Mouse (Mus musculus) hindbrain, embryonic 10.5 days (tissue): ENCODE results near the gene Tbc1d20. TPM values are rescaled to one million over a fixed set of nuclear protein-coding genes. Genes with fewer than 3 reads are reported as not detected.

ENCODE experiments used
- DNase-seq: peaks from one replicate; pipeline ENCODE4 v3.0.0-alpha.2; 2017; ENCODE audit warnings: low spot score
- H3K27ac ChIP-seq: fragments of 300-500 bp; sonication (generic); 2 replicates; pipeline ENCODE4 v1.5.1; 2016; ENCODE audit warnings: mild to moderate bottlenecking, moderate library complexity
- H3K27me3 ChIP-seq: fragments of 300-500 bp; sonication (generic); 2 replicates; pipeline ENCODE4 v1.6.1; 2016; ENCODE audit warnings: mild to moderate bottlenecking; ENCODE audit not compliant: poor library complexity, insufficient read depth, severe bottlenecking
- H3K36me3 ChIP-seq: fragments of 300-500 bp; sonication (generic); 2 replicates; pipeline ENCODE4 v1.6.1; 2016; ENCODE audit warnings: mild to moderate bottlenecking, moderate library complexity
- H3K4me1 ChIP-seq: fragments of 300-500 bp; sonication (generic); replicated peaks from 2 replicates; pipeline ENCODE4 v1.6.1; 2016; ENCODE audit warnings: mild to moderate bottlenecking
- H3K4me3 ChIP-seq: fragments of 300-500 bp; sonication (generic); 2 replicates; pipeline ENCODE4 v1.5.1; 2016; ENCODE audit warnings: mild to moderate bottlenecking, moderate library complexity
- H3K9me3 ChIP-seq: fragments of 300-500 bp; sonication (generic); 2 replicates; pipeline ENCODE4 v1.6.1; 2016; ENCODE audit warnings: mild to moderate bottlenecking, moderate library complexity
- WGBS: fragments of 180-500 bp; shearing (Covaris S2); methylation state at CpG from one replicate; pipeline ENCODE4 v1.1.7; 2016; 5-methylcytosine and 5-hydroxymethylcytosine counted together
- polyA plus RNA-seq: library from polyadenylated mRNA; unstranded; fragments of >200 nt; fragmentation: Nextera tagmentation; extraction: Ambion mirVana; gene quantifications from 2 replicates; pipeline ENCODE4 v1.2.1, GENCODE M21; 2016

The Tbc1d20 gene
- polyA plus RNA-seq, 1 experiment from 2014 or later: 27.7 TPM

DNA sequence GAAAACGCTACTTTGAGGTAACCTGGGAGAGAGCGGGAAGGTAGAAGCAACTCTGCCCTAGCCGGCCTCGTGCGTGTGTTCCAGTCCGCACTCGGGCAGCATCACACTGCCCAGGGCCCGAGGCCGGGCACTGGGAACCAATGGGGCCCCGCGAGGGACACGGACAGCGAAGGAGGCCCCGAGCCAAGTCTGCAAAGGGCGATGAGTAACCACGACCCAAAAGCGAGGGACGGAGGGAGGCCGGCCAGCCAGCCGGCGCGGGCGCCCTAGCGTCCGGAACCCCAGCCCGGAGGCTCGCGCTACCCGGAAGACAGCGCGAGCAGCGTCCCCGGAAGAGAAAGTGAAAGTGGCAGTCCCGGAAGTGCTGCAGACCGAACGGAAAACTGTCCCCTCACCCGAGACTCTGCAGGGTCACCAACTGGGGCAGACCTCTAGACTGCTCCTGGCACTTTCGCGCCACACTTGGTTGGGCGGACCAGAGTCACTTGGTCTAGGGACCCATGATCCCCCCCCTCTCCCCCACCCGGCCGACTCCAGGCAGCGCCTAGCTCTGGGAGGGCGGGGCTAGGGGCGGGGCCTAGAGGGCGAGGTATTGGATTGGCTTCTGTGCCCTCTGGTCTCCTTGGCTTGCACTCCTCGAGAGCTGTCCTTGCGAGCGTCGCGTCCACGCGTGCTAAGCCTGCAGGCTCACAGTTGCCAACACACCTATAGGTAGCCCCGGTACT is 38.6 kb downstream of the Tbc1d20 start, which contains the start of gene Rbck1:
Gene Rbck1 (minus strand): TSS at position 553 of the 725 bp plus-strand sequence.
- WGBS: under 1% methylated on average over 54 of the region's 54 CpGs
- Histone ChIP-seq H3K9me3 (no peaks in the 10 kb centered on the region), H3K27ac (peak within 1 kb of the TSS; percentile 91), H3K36me3 (peaks cover 34% of the 10 kb centered on the region), H3K27me3 (peaks cover 4% of the 10 kb centered on the region; the same call in 1 of the 2 replicates), H3K4me1 (peaks cover 35% of the 10 kb centered on the region), H3K4me3 (peak within 1 kb of the TSS; percentile 90)
- peak; percentile 93 for DNase-seq

DNA sequence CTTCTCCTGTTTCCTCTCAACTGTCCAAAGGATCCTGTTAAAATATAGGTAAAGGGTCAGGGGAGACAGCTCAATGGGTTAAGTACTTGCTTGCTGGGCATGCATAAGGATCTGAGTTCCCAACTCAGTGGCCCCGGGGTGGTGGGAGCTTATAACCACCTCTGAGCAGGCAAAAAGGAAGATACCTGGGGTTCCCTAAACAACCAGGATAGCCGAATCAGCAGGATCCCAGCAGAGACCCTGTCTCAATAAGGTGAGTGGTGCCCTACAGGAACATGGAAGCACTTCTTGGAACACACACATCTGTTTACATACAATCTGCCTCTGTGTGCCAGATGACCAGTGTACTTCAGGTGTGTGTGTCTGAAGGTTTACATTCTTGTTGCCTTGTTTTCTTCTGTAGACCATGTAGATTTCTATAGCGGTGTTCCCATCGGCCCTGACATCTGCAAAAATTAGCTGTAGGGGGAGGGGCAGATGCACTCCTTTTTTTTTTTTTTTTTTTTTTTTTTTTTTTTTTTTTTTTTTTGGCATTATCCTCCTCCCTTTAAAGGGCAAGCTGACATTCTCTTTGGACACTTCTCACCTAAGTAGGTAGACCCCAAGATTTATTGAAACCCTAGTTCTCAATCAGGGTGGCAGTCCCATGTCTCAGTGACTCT is 39.8 kb downstream of the Tbc1d20 start:
- no peak overlapping the region for H3K27ac ChIP-seq
- H3K9me3 ChIP-seq: no peaks in the 10 kb centered on the region
- 73% methylated on average over 4 of the region's 4 CpGs for WGBS
- no peak for DNase-seq
- no peak overlapping the region for H3K4me3 ChIP-seq
- peaks cover 35% of the 10 kb centered on the region for H3K4me1 ChIP-seq
- H3K27me3 ChIP-seq: peaks cover 8% of the 10 kb centered on the region; the same call in 1 of the 2 replicates
- peaks cover 22% of the 10 kb centered on the region for H3K36me3 ChIP-seq

DNA sequence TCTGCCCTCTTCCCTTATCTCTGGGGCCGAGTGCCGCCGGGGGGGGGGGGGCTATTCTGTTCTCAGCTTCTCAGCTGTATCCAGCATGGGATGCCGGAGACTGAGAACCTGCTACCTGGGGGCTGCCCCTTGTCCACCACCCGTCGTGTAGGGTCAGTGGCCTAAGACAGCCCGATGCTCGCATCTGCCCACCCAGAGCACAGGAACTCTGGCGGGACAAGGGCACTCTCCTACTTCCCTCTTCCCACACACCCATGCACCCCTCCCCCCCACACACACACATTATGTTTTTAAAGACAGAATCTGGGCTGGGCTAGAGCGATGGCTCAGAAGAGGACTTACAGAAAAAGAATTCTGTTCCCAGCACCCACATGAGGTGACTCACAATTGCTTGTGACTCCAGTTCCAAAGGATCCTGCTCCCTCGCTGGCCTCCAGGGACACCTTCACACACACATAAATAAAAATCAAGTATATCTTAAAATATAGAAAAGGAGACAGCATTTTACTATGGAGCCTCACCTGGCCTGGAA is 41.7 kb downstream of the Tbc1d20 start:
- H3K27me3 ChIP-seq: peaks cover 8% of the 10 kb centered on the region; the same call in 1 of the 2 replicates
- H3K4me3 ChIP-seq: no peak overlapping the region
- H3K4me1 ChIP-seq: peaks cover 33% of the 10 kb centered on the region
- no peak for DNase-seq
- 52% methylated on average over 11 of the region's 11 CpGs for WGBS
- H3K27ac ChIP-seq: peak overlapping the region; percentile 23; the same call in 1 of the 2 replicates
- H3K9me3 ChIP-seq: no peaks in the 10 kb centered on the region
- peaks cover 5% of the 10 kb centered on the region; the same call in 1 of the 2 replicates for H3K36me3 ChIP-seq

DNA sequence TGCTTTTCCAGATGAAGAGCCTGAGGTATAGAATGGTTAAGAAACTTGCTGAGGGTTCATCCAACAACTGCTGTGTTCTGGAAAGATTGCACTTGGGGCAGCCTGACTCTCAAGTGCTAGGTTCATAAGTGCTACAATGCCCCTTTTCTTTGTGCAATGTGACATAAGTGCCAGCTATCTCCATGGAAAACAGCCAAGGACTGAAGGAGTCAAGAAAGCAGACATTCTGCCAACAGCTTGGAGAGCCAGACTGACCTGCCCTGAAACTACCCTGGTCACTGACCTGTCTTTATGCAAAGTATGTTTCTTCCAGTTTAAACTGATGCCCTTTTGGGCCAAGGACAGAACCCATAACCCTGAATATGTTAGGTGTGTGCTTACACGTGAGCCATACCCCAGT is 43.2 kb downstream of the Tbc1d20 start:
- Histone ChIP-seq H3K4me3 (no peak overlapping the region), H3K27me3 (peaks cover 11% of the 10 kb centered on the region; the same call in 1 of the 2 replicates), H3K4me1 (peaks cover 18% of the 10 kb centered on the region), H3K36me3 (no peaks in the 10 kb centered on the region), H3K9me3 (no peaks in the 10 kb centered on the region), H3K27ac (no peak overlapping the region)
- 86% methylated on average over 1 of the region's 1 CpGs for WGBS
- DNase-seq: no peak

DNA sequence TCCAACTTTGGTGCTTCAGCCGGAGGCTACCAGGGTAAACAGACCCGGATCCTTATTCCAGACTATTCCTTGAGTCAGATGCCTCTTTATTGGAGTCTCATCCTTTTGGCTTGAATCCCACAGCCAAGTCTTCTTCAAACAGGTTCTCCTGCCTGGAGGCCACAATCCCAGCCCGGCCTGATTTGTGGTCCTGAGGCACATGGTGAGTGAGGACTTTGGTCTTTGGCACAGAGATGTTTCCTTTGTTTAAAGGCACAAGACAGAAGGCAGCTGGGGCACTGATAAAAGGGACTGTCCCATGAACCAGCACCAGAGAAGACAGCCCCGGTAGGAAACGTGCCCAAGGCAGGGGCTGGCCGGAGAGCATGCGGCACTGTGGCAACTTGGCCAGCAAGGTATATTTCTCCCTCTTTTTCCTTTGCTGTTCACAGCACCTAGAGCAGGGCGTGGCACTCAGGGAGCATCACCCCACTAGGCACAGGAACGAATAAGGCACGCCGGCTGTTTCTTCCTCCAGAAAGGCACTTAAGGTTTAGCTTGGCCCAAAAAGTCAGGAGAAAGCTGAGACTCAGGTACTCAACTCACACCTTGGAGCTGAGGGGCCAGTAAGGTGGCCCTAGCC is 44.1 kb downstream of the Tbc1d20 start:
- Histone ChIP-seq H3K27me3 (peaks cover 19% of the 10 kb centered on the region), H3K9me3 (no peaks in the 10 kb centered on the region), H3K4me1 (peaks cover 16% of the 10 kb centered on the region), H3K4me3 (no peak overlapping the region), H3K36me3 (no peaks in the 10 kb centered on the region), H3K27ac (no peak overlapping the region)
- no peak for DNase-seq
- 91% methylated on average over 11 of the region's 11 CpGs for WGBS

DNA sequence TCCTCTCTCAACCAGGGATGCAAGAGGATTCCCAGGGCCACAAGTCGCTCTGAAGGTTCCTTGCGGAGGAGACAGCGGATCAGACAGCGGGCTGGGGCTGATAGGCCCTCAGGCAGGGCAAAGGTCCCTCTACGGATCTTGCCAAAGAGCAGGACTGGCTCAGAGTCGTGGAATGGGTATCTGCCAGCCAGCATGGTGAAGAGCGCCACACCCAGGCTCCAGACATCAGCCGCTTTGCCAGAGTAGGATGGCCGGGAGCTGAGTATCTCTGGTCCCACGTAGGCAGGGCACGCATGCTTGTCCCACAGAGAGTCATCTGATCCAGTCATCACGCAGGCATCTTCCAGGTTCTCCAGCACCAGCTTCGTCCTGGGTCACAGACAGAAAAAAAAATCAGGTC is 44.7 kb downstream of the Tbc1d20 start:
- Histone ChIP-seq H3K27me3 (peaks cover 22% of the 10 kb centered on the region), H3K36me3 (no peaks in the 10 kb centered on the region), H3K4me3 (no peak overlapping the region), H3K27ac (no peak overlapping the region), H3K4me1 (peaks cover 19% of the 10 kb centered on the region), H3K9me3 (no peaks in the 10 kb centered on the region)
- WGBS: 80% methylated on average over 13 of the region's 13 CpGs
- no peak for DNase-seq

DNA sequence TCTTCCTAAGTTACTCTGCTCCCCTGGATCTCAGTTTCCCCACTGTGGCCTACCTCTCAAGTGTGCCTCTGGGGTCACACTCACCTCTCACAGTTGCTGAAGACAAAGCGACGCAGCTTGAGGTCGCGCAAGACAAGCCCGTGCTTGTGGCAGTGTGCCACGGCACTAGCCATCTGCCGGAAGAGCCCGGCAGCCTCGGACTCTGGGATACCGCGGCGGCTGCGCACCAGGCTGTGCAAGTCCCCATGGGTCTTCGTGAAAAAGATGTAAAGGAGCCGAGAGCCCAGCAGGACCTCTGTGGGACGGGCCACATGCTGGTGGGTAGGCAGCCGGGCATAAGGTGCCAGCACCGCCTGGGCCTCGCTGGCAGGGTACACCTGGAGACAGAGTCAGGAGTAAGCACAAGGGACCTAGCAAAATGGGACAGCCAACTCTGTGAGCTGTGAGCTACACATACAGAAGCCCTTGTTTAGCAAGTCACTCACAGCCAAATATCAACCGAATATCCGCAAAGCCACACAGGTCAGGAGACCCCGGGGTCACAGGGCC is 46.1 kb downstream of the Tbc1d20 start:
- Histone ChIP-seq H3K4me1 (peaks cover 27% of the 10 kb centered on the region), H3K4me3 (no peak overlapping the region), H3K36me3 (no peaks in the 10 kb centered on the region), H3K27me3 (peaks cover 25% of the 10 kb centered on the region), H3K9me3 (no peaks in the 10 kb centered on the region), H3K27ac (no peak overlapping the region)
- no peak for DNase-seq
- 85% methylated on average over 22 of the region's 22 CpGs for WGBS

DNA sequence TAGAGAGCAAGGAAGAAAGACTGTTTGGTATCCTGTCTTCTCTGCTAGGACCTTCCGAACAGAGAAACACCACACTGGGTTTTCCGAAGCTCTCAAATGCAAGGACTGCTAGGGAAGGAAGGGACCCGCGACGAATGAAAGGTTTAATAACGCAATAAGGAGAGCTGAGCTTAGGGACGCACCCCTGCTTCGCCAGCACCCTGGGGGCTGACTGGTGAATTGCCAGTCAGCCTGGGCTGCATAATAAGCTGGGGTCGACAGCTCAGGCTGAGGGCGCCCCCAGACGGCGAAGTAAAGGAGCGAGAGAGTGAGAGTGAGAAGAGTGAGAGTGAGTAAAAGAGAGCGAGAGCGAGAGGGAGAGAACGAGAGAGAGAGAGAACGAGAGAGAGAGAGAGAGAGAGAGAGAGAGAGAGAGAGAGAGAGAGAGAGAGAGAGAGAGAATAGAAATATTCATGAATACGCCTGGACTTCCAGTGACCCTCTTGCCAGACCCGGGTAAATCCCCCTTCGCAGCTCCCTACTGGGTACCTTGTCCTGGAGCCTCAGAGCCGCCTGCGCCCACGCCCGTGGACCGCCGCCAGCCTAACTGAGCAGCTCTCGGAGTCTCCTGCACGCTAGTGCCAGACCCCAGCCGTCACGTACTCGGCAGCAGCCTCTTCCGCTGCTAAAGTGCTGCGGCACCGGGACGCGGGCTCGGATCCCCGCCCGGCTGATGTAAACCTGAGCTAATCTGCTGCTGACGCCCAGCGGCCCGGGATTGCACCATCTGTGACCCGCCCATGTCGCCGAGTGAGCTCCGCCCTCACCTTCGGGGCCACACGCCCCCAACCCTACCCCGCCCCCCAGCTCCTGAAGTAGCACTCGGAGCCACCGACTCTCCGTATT is 49.9 kb downstream of the Tbc1d20 start, which contains the start of gene Trib3:
Gene Trib3 (minus strand): TSS at position 704 of the 885 bp plus-strand sequence.
- under 1% methylated on average over 52 of the region's 52 CpGs for WGBS
- no peaks in the 10 kb centered on the region for H3K36me3 ChIP-seq
- peak; percentile 80 for DNase-seq
- H3K27ac ChIP-seq: peak within 1 kb of the TSS; percentile 73
- peak within 1 kb of the TSS; percentile 55 for H3K4me3 ChIP-seq
- peaks cover 22% of the 10 kb centered on the region for H3K4me1 ChIP-seq
- H3K27me3 ChIP-seq: peaks cover 32% of the 10 kb centered on the region
- H3K9me3 ChIP-seq: no peaks in the 10 kb centered on the region

DNA sequence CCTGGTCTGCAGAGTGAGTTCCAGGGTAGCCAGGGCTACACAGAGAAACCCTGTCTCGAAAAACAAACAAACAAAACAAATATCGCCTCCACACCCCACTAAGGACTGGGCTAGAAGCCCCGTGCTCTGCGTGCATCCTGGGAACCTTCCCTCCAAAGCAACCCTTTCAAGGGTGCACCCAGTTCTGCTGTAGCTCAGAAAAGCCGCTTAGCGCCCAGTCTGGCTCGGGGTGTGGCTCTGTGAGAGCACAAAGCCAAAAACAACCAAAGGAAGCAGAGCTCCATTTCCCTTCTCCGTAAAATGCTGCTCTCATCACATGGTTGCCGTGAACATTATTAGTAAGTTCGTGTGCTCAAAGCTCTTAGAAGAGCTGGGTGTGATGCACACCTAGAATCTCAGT is 50.7 kb downstream of the Tbc1d20 start:
- Histone ChIP-seq H3K4me3 (peak overlapping the region; percentile 55), H3K27me3 (peaks cover 35% of the 10 kb centered on the region), H3K9me3 (no peaks in the 10 kb centered on the region), H3K27ac (0 out of 2 replicates have a peak overlapping the region, but pooled peaks have one; percentile 73), H3K4me1 (peaks cover 22% of the 10 kb centered on the region), H3K36me3 (no peaks in the 10 kb centered on the region)
- DNase-seq: peak; percentile 12
- 14% methylated on average over 10 of the region's 10 CpGs for WGBS

DNA sequence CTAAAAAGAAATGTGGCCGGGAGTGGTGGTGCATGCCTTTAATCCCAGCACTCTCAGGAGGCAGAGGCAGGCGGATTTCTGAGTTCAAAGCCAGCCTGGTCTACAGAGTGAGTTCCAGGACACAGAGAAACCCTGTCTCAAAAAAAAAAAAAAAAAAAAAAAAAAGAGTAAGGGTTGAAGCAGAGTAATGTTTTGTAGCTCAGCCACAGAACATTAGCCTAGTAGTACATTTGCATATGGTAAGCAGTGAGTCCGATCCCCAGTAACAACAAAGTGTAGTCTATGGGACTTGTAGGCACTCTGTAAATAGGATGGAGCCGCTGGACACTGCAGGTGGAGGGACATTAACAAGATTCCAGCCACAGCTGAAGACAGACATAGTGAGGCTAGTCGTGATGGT is 51.3 kb downstream of the Tbc1d20 start:
- 61% methylated on average over 5 of the region's 5 CpGs for WGBS
- Histone ChIP-seq H3K4me3 (no peak overlapping the region), H3K27me3 (peaks cover 36% of the 10 kb centered on the region), H3K4me1 (peaks cover 22% of the 10 kb centered on the region), H3K9me3 (no peaks in the 10 kb centered on the region), H3K27ac (no peak overlapping the region), H3K36me3 (no peaks in the 10 kb centered on the region)
- DNase-seq: no peak

DNA sequence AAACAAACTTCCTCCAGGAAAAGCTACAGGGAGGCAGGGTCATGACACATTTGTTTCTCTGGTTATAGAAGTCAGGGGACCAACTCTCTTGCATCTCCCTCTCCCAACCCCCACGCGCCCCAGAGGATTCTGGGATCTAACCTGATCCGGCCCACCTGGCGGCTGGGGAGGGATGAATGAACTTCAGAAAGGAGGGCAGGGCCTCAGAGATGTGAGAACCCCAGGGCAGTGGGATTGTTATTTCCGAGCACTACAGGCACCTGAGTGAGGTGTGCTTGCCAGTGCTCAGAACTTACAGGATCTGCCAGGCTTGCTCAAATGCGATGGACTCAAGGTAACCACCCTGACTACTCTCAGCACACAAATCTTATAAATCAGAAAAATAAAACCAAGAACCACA is 51.8 kb downstream of the Tbc1d20 start:
- H3K27me3 ChIP-seq: peaks cover 36% of the 10 kb centered on the region
- WGBS: 57% methylated on average over 6 of the region's 6 CpGs
- no peaks in the 10 kb centered on the region for H3K36me3 ChIP-seq
- no peak for DNase-seq
- no peak overlapping the region for H3K4me3 ChIP-seq
- H3K27ac ChIP-seq: no peak overlapping the region
- no peaks in the 10 kb centered on the region for H3K9me3 ChIP-seq
- peaks cover 22% of the 10 kb centered on the region for H3K4me1 ChIP-seq
